Mouse (Mus musculus) midbrain, embryonic 16.5 days (tissue): Measurements from ENCODE around the gene 1700092M07Rik. TPM values are rescaled to one million over a fixed set of nuclear protein-coding genes. Genes with fewer than 3 reads are reported as not detected.

Source experiments
- ATAC-seq: fragments of 200-750 bp; cut with Nextera tagmentation; 2 replicates; pipeline ENCODE4 v1.8.0; 2017; ENCODE audit warnings: moderate TSS enrichment
- H3K27ac ChIP-seq: fragments of 300-500 bp; sonication (generic); 2 replicates; pipeline ENCODE4 v1.5.1; 2014; ENCODE audit warnings: mild to moderate bottlenecking, low read length, mixed read lengths
- H3K27me3 ChIP-seq: fragments of 300-500 bp; sonication (generic); 2 replicates; pipeline ENCODE4 v1.6.1; 2014; ENCODE audit warnings: low read depth, low read length, mixed read lengths; ENCODE audit not compliant: control insufficient read depth, insufficient read depth
- H3K36me3 ChIP-seq: fragments of 300-500 bp; sonication (generic); 2 replicates; pipeline ENCODE4 v1.6.1; 2014; ENCODE audit warnings: mild to moderate bottlenecking, low read length, moderate library complexity, mixed read lengths; ENCODE audit not compliant: control insufficient read depth, insufficient read depth
- H3K4me1 ChIP-seq: fragments of 300-500 bp; sonication (generic); 2 replicates; pipeline ENCODE4 v1.6.1; 2014; ENCODE audit warnings: mild to moderate bottlenecking, low read length, mixed read lengths; ENCODE audit not compliant: control insufficient read depth, insufficient read depth
- H3K4me2 ChIP-seq: fragments of 300-500 bp; sonication (generic); 2 replicates; pipeline ENCODE4 v1.6.1; 2014; ENCODE audit warnings: mild to moderate bottlenecking, low read length, mixed read lengths
- H3K4me3 ChIP-seq: fragments of 300-500 bp; sonication (generic); 2 replicates; pipeline ENCODE4 v1.5.1; 2014; ENCODE audit warnings: low read depth, mild to moderate bottlenecking, low read length, moderate library complexity, mixed read lengths
- H3K9ac ChIP-seq: fragments of 300-500 bp; sonication (generic); 2 replicates; pipeline ENCODE4 v1.6.1; 2014; ENCODE audit warnings: low read depth, low read length, mixed read lengths
- H3K9me3 ChIP-seq: fragments of 300-500 bp; sonication (generic); replicated peaks from 2 replicates; pipeline ENCODE4 v1.6.1; 2014; ENCODE audit warnings: mild to moderate bottlenecking, low read length, mixed read lengths; ENCODE audit not compliant: control insufficient read depth, poor library complexity, severe bottlenecking
- WGBS: fragments of 180-500 bp; shearing (Covaris S2); extraction: QIAGEN DNeasy Blood & Tissue Kit; methylation state at CpG from one replicate; pipeline ENCODE4 v1.1.7; 2014; 5-methylcytosine and 5-hydroxymethylcytosine counted together
- polyA plus RNA-seq: library from polyadenylated mRNA; unstranded; fragments of >200 nt; fragmentation: Nextera tagmentation; extraction: Ambion mirVana; gene quantifications from 2 replicates; pipeline ENCODE4 v1.2.1, GENCODE M21; 2015

Gene 1700092M07Rik
- polyA plus RNA-seq, 1 experiment from 2014 or later = 1.8 TPM

- Histone ChIP-seq H3K27me3 (no peaks in the 10 kb centered on the region), H3K9me3 (no peaks in the 10 kb centered on the region), H3K4me3 (peak overlapping the region; percentile 67; the same call in 1 of the 2 replicates), H3K36me3 (peaks cover 12% of the 10 kb centered on the region), H3K4me2 (peak overlapping the region; percentile 82), H3K9ac (no peak overlapping the region), H3K27ac (no peak overlapping the region; the same call in 1 of the 2 replicates), H3K4me1 (peaks cover 29% of the 10 kb centered on the region)
- 72% methylated on average over 6 of the region's 6 CpGs for WGBS
- ATAC-seq = no peak
These were observed 32.9 kb downstream of the 1700092M07Rik start for GRCm38 (mm10) chr19:8773409-8773808.

DNA sequence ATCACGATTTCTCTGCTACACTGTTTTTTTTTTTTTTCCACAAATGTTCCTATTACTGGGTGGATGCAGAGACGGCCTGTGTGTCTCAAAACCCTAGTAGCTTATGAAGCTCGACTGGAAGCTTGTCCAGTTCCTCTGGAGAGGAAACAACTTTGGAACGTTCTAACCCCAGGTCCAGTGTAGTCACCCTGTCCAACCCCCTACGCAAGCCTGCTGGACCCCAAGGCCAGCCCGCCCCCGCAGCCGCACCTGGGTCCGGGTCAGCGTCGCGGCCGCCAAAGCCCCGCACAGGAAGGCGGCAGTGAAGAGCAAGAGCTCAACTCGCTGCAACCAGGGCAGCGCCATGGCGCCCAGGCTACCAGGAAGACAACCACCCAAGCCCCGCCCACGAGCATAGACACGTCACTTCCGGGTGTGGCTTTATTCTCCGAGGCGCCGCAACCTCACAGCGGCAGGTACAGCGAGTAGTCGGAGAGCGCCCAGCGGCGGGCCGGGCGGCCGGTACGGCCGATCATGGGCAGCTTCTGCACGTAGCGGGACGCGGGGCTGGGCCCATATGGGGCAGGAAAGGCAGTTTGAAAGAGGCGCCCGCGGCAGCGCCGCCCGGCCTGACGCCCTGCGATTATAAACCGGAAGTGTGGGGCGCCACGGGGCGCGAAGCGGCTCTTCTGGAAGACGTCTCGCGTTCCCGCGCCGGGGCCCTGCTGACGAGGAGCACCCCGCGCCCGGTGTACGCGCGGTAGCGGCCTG lies 33.7 kb downstream of the 1700092M07Rik start, which contains the start of gene Tmem179b:
Gene Tmem179b (minus strand): TSS at position 382 of the 750 bp plus-strand sequence.
- peak; percentile 95 for ATAC-seq

GRCm38 (mm10) chr19:8774951-8775421 lies 34.5 kb downstream of the 1700092M07Rik start:
- ATAC-seq = no peak
- 7% methylated on average over 20 of the region's 20 CpGs for WGBS
- Histone ChIP-seq H3K4me1 (peaks cover 29% of the 10 kb centered on the region), H3K27ac (peak overlapping the region; percentile 99), H3K4me2 (peak overlapping the region; percentile 82), H3K9me3 (no peaks in the 10 kb centered on the region), H3K9ac (peak overlapping the region; percentile 80), H3K4me3 (peak overlapping the region; percentile 67), H3K36me3 (peaks cover 5% of the 10 kb centered on the region), H3K27me3 (no peaks in the 10 kb centered on the region)

More for the DNA sequence above, 33.7 kb downstream of the 1700092M07Rik start, which contains the start of gene Tmem179b:
- Histone ChIP-seq H3K9me3 (no peaks in the 10 kb centered on the region), H3K4me1 (peaks cover 29% of the 10 kb centered on the region), H3K27ac (peak within 1 kb of the TSS; percentile 99), H3K36me3 (peaks cover 9% of the 10 kb centered on the region), H3K27me3 (no peaks in the 10 kb centered on the region), H3K4me2 (peak within 1 kb of the TSS; percentile 82), H3K4me3 (peak within 1 kb of the TSS; percentile 67), H3K9ac (peak within 1 kb of the TSS; percentile 80)
- under 1% methylated on average over 67 of the region's 68 CpGs for WGBS

DNA sequence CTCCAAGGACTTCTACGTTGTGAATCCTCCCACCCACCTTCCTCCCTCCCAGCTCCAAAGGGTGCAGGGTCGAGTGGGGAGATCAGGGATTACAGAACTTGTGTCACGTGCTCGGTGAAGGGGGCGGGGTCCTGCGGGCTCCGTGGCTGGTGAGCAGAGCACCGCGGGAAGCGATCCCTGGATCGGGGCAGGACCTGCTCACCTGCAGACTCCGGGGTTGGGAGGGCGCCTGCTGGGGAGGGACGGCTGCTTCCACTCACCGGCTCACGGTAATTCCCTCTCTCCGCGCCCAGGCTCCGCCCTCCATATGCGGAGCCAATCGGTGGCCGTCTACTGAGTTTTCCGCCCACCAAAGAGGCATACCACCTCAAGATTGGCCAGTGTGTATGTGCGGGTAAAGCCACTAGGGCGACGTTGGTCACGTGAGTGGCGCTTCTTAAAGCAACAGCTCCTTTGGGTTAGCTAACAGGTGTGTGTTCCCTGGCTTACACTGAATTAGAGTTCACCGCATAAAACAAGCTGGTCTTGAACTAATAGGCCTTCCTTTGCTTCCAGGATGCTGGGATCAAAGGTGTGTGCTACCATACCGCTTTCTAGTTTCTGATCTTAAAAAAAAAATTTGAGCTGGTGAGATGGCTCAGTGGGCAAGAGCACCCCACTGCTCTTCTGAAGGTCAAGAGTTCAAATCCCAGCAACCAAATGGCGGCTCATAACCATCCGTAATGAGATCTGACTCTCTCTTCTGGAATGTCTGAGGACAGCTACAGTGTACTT lies 45.7 kb downstream of the 1700092M07Rik start, which contains the start of gene Taf6l:
Gene Taf6l (minus strand): TSS at position 410 of the 774 bp plus-strand sequence.
- 1% methylated on average over 31 of the region's 32 CpGs for WGBS
- ATAC-seq = peak; percentile 99
- H3K36me3 ChIP-seq = peaks cover 13% of the 10 kb centered on the region; the same call in 1 of the 2 replicates

GRCm38 (mm10) chr19:8788521-8788920 lies 48.0 kb downstream of the 1700092M07Rik start:
- no peaks in the 10 kb centered on the region for H3K9me3 ChIP-seq
- 12% methylated on average over 3 of the region's 3 CpGs for WGBS
- H3K27me3 ChIP-seq = no peaks in the 10 kb centered on the region
- peak overlapping the region; percentile 39 for H3K27ac ChIP-seq
- no peak for ATAC-seq
- peaks cover 10% of the 10 kb centered on the region for H3K36me3 ChIP-seq
- H3K4me1 ChIP-seq = peaks cover 16% of the 10 kb centered on the region
- H3K9ac ChIP-seq = 0 out of 2 replicates have a peak overlapping the region, but pooled peaks have one; percentile 10
- no peak overlapping the region for H3K4me3 ChIP-seq
- no peak overlapping the region for H3K4me2 ChIP-seq

More for the DNA sequence above, 45.7 kb downstream of the 1700092M07Rik start, which contains the start of gene Taf6l:
- H3K27ac ChIP-seq = peak within 1 kb of the TSS; percentile 80
- H3K4me2 ChIP-seq = peak within 1 kb of the TSS; percentile 64
- no peaks in the 10 kb centered on the region for H3K27me3 ChIP-seq
- H3K9ac ChIP-seq = peak within 1 kb of the TSS; percentile 75
- H3K4me1 ChIP-seq = peaks cover 16% of the 10 kb centered on the region
- peak within 1 kb of the TSS; percentile 66 for H3K4me3 ChIP-seq
- no peaks in the 10 kb centered on the region for H3K9me3 ChIP-seq

- H3K4me3 ChIP-seq = no peak overlapping the region
- peak overlapping the region; percentile 39; the same call in 1 of the 2 replicates for H3K27ac ChIP-seq
- no peaks in the 10 kb centered on the region for H3K27me3 ChIP-seq
- H3K4me2 ChIP-seq = no peak overlapping the region
- H3K9me3 ChIP-seq = no peaks in the 10 kb centered on the region
- peaks cover 16% of the 10 kb centered on the region for H3K36me3 ChIP-seq
- no peak for ATAC-seq
- H3K9ac ChIP-seq = no peak overlapping the region
- H3K4me1 ChIP-seq = peaks cover 16% of the 10 kb centered on the region
- whole genome bisulfite sequencing = 24% methylated on average over 1 of the region's 1 CpGs
These were observed 48.7 kb downstream of the 1700092M07Rik start for GRCm38 (mm10) chr19:8789171-8789570.

GRCm38 (mm10) chr19:8790171-8790570 lies 49.7 kb downstream of the 1700092M07Rik start:
- no peak for ATAC-seq
- Histone ChIP-seq H3K9me3 (no peaks in the 10 kb centered on the region), H3K9ac (no peak overlapping the region), H3K27me3 (no peaks in the 10 kb centered on the region), H3K4me1 (peaks cover 14% of the 10 kb centered on the region), H3K36me3 (peaks cover 24% of the 10 kb centered on the region), H3K4me3 (no peak overlapping the region), H3K4me2 (no peak overlapping the region), H3K27ac (no peak overlapping the region)
- WGBS = 87% methylated on average over 7 of the region's 7 CpGs
